Mouse (Mus musculus): Measurements from ENCODE around the gene Gm28308.

- TF ChIP-seq BHLHE40 (IDR thresholded peaks at IDR 0.05; ENCODE audit: borderline replicate concordance, low read depth, low read length), result no peak
- no peak for TF ChIP-seq USF2 (IDR thresholded peaks at IDR 0.05; ENCODE audit: borderline replicate concordance in 1 of 2, insufficient read depth in 1 of 2, low read depth in 1 of 2, low read length in 2 of 2)
- TF ChIP-seq UBTF (IDR thresholded peaks at IDR 0.05; ENCODE audit: borderline replicate concordance, insufficient read depth, low read depth, low read length), result no peak
Measured at GRCm38 (mm10) chr6:52218643-52219215, 5.6 kb upstream of the Gm28308 start.
